Mouse (Mus musculus) left cerebral cortex, adult 8-10 months (tissue): ENCODE results near the gene Eps15l1. TPM values are rescaled to one million over a fixed set of nuclear protein-coding genes. Genes with fewer than 3 reads are reported as not detected.

Source experiments
- DNase-seq, 2 experiments: peaks; one replicate each; pipeline ENCODE4 v3.0.0; 2022; ENCODE audit warnings: low spot score in 2 of 2
- microRNA-seq, 2 experiments: library from miRNA; unstranded; fragments of <30 nt; microRNA quantifications; one replicate each; pipeline ENCODE4 v1.2.0; 2022
- total RNA-seq, 4 experiments: library from RNA; stranded (reverse); gene quantifications; 2 replicates each; pipeline ENCODE4 v1.2.4; 2022

Eps15l1 gene
- total RNA-seq, 4 experiments from 2014 or later: 67.1 to 72.9 (median 70.8) TPM

DNA sequence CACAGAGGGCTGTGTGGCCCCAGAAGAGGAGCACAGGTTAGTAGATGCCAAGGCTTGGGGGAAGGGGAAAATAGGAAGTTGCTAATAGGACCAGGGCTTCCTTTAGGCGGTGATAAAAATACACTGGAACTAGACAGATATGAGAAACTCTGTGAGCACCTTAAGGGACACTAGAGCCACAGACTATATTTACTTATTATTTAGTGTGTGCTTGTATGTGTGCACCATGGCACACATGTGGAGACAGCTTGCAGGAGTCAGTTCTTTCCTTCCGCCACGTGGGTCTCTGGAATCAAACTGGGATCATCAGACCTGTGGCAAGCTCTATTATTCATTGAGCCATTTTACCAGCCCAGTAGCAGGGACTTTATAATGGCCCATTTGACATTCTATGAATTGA lies 126.1 kb downstream of the Eps15l1 start:
- DNase-seq: no peak

DNA sequence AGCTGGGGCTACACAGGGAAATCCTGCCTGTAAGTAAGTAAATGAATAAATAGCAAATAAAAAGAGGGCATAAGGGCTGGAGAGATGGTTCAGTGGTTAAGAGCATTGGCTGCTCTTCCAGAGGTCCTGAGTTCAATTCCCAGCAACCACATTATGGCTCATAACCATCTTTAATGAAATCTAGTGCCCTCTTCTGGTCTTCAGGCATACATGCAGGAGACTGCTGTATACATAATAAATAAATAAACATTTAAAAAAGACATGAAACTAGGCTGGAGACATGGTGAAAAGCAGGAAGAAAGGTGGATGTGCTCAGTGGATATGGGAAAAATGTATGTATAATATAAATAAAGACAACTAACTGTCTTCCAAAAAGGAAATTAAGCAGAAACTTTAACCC lies 128.0 kb downstream of the Eps15l1 start:
- no peak for DNase-seq

DNA sequence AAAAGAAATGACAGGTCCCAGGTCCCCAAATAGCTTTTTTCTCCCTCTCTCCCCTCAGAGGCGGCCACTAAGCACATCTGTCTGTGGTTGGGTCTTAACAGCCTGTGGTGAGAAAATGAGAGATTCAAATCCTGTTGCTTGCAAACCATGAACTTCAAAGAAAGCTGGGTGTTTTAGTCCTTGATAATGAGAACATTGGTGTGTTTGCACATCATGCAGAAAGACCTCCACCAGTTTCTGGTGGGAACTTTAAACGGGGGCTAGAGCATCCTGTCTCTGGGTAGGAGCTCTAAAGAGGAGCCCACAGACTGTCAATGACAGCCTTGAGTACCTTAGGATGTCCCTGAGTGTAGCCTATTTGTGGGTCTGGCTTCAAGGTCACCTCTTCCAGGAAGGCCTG lies 130.2 kb downstream of the Eps15l1 start:
- DNase-seq: no peak

Small RNA genes within 50 kb of the gene (microRNA-seq; reads per million reads assigned to microRNA genes)
- 0.88 to 5.7 reads per million in 2 experiments for gene Mir7068

Other genes with a start within 250 kb of the Eps15l1 start
- gene Hsh2d, start 231.8 kb downstream of the Eps15l1 start, total RNA-seq: not detected
- not detected for gene Cib3, start 208.6 kb downstream of the Eps15l1 start, total RNA-seq
- not detected for gene Gm11034, start 207.8 kb downstream of the Eps15l1 start, total RNA-seq
- gene Fam32a, start 201.7 kb downstream of the Eps15l1 start, total RNA-seq: 10 to 100 TPM; 57.9 to 61.4 (median 58.4) TPM
- gene Ap1m1, start 181.4 kb downstream of the Eps15l1 start, total RNA-seq: 10 to 100 TPM; 72.0 to 83.7 (median 76.7) TPM
- gene Gm10282, start 116.2 kb downstream of the Eps15l1 start, total RNA-seq: 1 to 10 TPM; 5.1 to 8.2 (median 6.0) TPM
- gene Klf2, start 102.4 kb downstream of the Eps15l1 start, total RNA-seq: 10 to 100 TPM; 10.9 to 16.5 (median 13.2) TPM
- 1 to 10 TPM; 1.1 to 2.1 (median 1.3) TPM for gene Calr3, start 22.4 kb upstream of the Eps15l1 start, total RNA-seq
- 10 to 100 TPM; 11.1 to 16.3 (median 13.3) TPM for gene 1700030K09Rik, start 22.4 kb upstream of the Eps15l1 start, total RNA-seq
- gene Cherp, start 53.8 kb upstream of the Eps15l1 start, total RNA-seq: 10 to 100 TPM; 63.2 to 75.2 (median 67.6) TPM
- 10 to 100 TPM; 51.8 to 54.0 (median 52.8) TPM for gene Slc35e1, start 71.2 kb upstream of the Eps15l1 start, total RNA-seq
- 10 to 100 TPM in 1 of 4 experiments, 1 to 10 TPM in 3; 8.8 to 10.7 (median 9.2) TPM for gene Med26, start 126.8 kb upstream of the Eps15l1 start, total RNA-seq
- 100 to 1,000 TPM; 107 to 130 (median 118) TPM for gene Smim7, start 149.6 kb upstream of the Eps15l1 start, total RNA-seq
- 100 to 1,000 TPM in 3 of 4 experiments, 10 to 100 TPM in 1; 99.3 to 108 (median 103) TPM for gene Tmem38a, start 150.6 kb upstream of the Eps15l1 start, total RNA-seq
- 10 to 100 TPM; 36.7 to 41.7 (median 39.7) TPM for gene Nwd1, start 225.3 kb upstream of the Eps15l1 start, total RNA-seq